Mouse (Mus musculus): ENCODE measurements around the gene Bfar. TPM values are rescaled to one million over a fixed set of nuclear protein-coding genes. Genes with fewer than 3 reads are reported as not detected.

Gene Bfar
- polyA plus RNA-seq, 1 experiment, result 5.7 TPM

DNA sequence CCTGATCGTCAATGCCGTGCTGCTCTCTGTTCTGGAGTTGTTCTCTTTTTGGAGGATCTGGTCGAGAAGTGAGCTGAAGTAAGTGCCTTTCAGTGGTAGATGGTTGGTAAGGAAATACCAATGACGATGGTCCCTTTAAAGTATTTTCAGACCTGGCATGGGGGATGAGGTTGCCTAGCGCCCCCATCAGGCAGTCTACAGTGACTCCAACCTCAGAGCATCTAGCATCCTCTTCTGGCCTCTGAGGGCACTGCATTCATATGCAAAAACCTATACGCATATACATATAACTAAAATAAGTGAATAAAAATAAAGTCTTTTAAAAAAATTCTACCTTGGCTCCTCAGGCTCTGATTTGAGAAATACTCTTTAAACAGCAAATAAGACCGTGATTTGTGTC lies 27.3 kb downstream of the Bfar start:
- no peak overlapping the region for H3K4me3 ChIP-seq (ENCODE audit: insufficient read depth, poor library complexity, severe bottlenecking)
- no peaks in the 10 kb centered on the region for H3K79me2 ChIP-seq (ENCODE audit: control insufficient read depth, insufficient read depth)
- no peaks in the 10 kb centered on the region for H3K27me3 ChIP-seq (ENCODE audit: control insufficient read depth, insufficient read depth, insufficient read length)
- H3ac ChIP-seq (ENCODE audit: control insufficient read depth, insufficient read length, low read depth), result no peak overlapping the region
- no peaks in the 10 kb centered on the region for H3K79me3 ChIP-seq (ENCODE audit: low read depth)
- peaks cover 34% of the 10 kb centered on the region for H3K36me3 ChIP-seq (ENCODE audit: control insufficient read depth, insufficient read depth)
- TF ChIP-seq FOSL1 (IDR thresholded peaks at IDR 0.05; ENCODE audit: insufficient read depth, low read length, poor library complexity, severe bottlenecking) (no peak), USF1 (IDR thresholded peaks at IDR 0.05; ENCODE audit: low read depth) (no peak), MYOG (IDR thresholded peaks at IDR 0.05; ENCODE audit: control insufficient read depth, extremely low read depth, insufficient read length) (no peak), CTCF (IDR thresholded peaks at IDR 0.05; ENCODE audit: control insufficient read depth, insufficient read depth, insufficient read length) (no peak), MAX (IDR thresholded peaks at IDR 0.05) (no peak), CEBPB (IDR thresholded peaks at IDR 0.05; ENCODE audit: low read depth) (no peak), MYOD1 (IDR thresholded peaks at IDR 0.05; ENCODE audit: control insufficient read depth, insufficient read length, low read depth) (no peak)

GRCm38 (mm10) chr16:13702184-13702583 lies 30.5 kb downstream of the Bfar start:
- Histone ChIP-seq H3ac (ENCODE audit: control insufficient read depth, insufficient read length, low read depth) (no peak overlapping the region), H3K36me3 (ENCODE audit: control insufficient read depth, insufficient read depth) (peaks cover 26% of the 10 kb centered on the region), H3K79me2 (ENCODE audit: control insufficient read depth, insufficient read depth) (no peaks in the 10 kb centered on the region), H3K4me3 (ENCODE audit: insufficient read depth, poor library complexity, severe bottlenecking) (no peak overlapping the region), H3K79me3 (ENCODE audit: low read depth) (no peaks in the 10 kb centered on the region), H3K27me3 (ENCODE audit: control insufficient read depth, insufficient read depth, insufficient read length) (no peaks in the 10 kb centered on the region)
- TF ChIP-seq USF1 (IDR thresholded peaks at IDR 0.05; ENCODE audit: low read depth) (no peak), CTCF (IDR thresholded peaks at IDR 0.05; ENCODE audit: control insufficient read depth, insufficient read depth, insufficient read length) (no peak)

DNA sequence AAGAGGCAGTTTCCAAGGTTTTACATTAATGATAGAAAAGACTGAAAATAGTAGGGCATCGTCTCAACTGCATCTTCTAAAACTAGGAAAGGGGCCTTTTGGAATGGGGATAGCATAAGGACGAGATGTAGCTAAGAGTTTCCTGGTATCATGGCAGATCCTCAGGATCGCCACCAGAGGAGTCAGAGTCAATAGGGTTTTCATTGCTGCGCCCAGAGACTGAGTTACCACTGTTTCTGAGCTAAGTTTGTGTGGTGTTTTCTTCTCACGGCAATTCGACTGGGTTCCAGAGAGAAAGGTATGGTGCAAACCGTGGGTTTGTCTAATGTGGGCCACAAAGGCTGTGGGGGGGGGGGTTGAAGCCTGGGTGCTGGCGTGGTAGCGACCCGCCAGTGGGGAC lies 33.0 kb downstream of the Bfar start:
- H3ac ChIP-seq (ENCODE audit: control insufficient read depth, insufficient read length, low read depth), result no peak overlapping the region
- H3K36me3 ChIP-seq (ENCODE audit: control insufficient read depth, insufficient read depth), result peaks cover 17% of the 10 kb centered on the region
- no peaks in the 10 kb centered on the region for H3K79me3 ChIP-seq (ENCODE audit: low read depth)
- no peak for TF ChIP-seq CEBPB (IDR thresholded peaks at IDR 0.05; ENCODE audit: low read depth)
- no peak for TF ChIP-seq FOSL1 (IDR thresholded peaks at IDR 0.05; ENCODE audit: insufficient read depth, low read length, poor library complexity, severe bottlenecking)
- TF ChIP-seq MAX (IDR thresholded peaks at IDR 0.05), result no peak
- no peak for TF ChIP-seq MYOD1 (IDR thresholded peaks at IDR 0.05; ENCODE audit: control insufficient read depth, insufficient read length, low read depth)
- no peak for TF ChIP-seq MYOG (IDR thresholded peaks at IDR 0.05; ENCODE audit: control insufficient read depth, extremely low read depth, insufficient read length)
- TF ChIP-seq CTCF (IDR thresholded peaks at IDR 0.05; ENCODE audit: control insufficient read depth, insufficient read depth, insufficient read length), result no peak
- no peak for TF ChIP-seq USF1 (IDR thresholded peaks at IDR 0.05; ENCODE audit: low read depth)
- no peaks in the 10 kb centered on the region for H3K27me3 ChIP-seq (ENCODE audit: control insufficient read depth, insufficient read depth, insufficient read length)
- H3K79me2 ChIP-seq (ENCODE audit: control insufficient read depth, insufficient read depth), result no peaks in the 10 kb centered on the region
- no peak overlapping the region for H3K4me3 ChIP-seq (ENCODE audit: insufficient read depth, poor library complexity, severe bottlenecking)

DNA sequence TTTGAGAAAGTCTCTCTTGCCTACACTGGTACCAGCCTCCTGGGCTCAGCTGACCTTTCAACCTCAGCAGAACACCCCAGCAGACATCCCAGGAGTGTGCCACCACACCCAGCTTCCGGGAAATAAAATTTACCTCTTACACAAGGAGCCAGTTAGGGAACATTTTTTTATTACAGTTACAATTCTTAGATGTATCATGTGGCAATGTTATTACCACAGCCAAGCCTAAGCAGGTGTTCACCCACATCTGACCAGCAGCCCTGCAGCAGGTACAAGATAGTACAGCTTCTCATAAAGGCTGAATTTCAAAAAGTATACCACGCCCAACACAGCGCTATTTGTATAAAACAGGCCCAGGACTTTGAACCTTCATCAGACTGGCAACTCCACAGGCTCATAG lies 43.3 kb downstream of the Bfar start:
- no peaks in the 10 kb centered on the region for H3K27me3 ChIP-seq (ENCODE audit: control insufficient read depth, insufficient read depth, insufficient read length)
- H3K4me3 ChIP-seq (ENCODE audit: insufficient read depth, poor library complexity, severe bottlenecking), result no peak overlapping the region
- TF ChIP-seq FOSL1 (IDR thresholded peaks at IDR 0.05; ENCODE audit: insufficient read depth, low read length, poor library complexity, severe bottlenecking) (no peak), MYOG (IDR thresholded peaks at IDR 0.05; ENCODE audit: control insufficient read depth, extremely low read depth, insufficient read length) (no peak), USF1 (IDR thresholded peaks at IDR 0.05; ENCODE audit: low read depth) (no peak), CTCF (IDR thresholded peaks at IDR 0.05; ENCODE audit: control insufficient read depth, insufficient read depth, insufficient read length) (no peak), MAX (IDR thresholded peaks at IDR 0.05) (no peak), MYOD1 (IDR thresholded peaks at IDR 0.05; ENCODE audit: control insufficient read depth, insufficient read length, low read depth) (no peak), CEBPB (IDR thresholded peaks at IDR 0.05; ENCODE audit: low read depth) (no peak)
- no peak overlapping the region for H3ac ChIP-seq (ENCODE audit: control insufficient read depth, insufficient read length, low read depth)
- H3K36me3 ChIP-seq (ENCODE audit: control insufficient read depth, insufficient read depth), result no peaks in the 10 kb centered on the region
- no peaks in the 10 kb centered on the region for H3K79me2 ChIP-seq (ENCODE audit: control insufficient read depth, insufficient read depth)
- H3K79me3 ChIP-seq (ENCODE audit: low read depth), result no peaks in the 10 kb centered on the region

GRCm38 (mm10) chr16:13716821-13717553 lies 45.3 kb downstream of the Bfar start:
- Histone ChIP-seq H3K79me2 (ENCODE audit: control insufficient read depth, insufficient read depth) (no peaks in the 10 kb centered on the region), H3K36me3 (ENCODE audit: control insufficient read depth, insufficient read depth) (no peaks in the 10 kb centered on the region), H3K79me3 (ENCODE audit: low read depth) (no peaks in the 10 kb centered on the region), H3K4me3 (ENCODE audit: insufficient read depth, poor library complexity, severe bottlenecking) (no peak overlapping the region), H3ac (ENCODE audit: control insufficient read depth, insufficient read length, low read depth) (no peak overlapping the region), H3K27me3 (ENCODE audit: control insufficient read depth, insufficient read depth, insufficient read length) (no peaks in the 10 kb centered on the region)
- TF ChIP-seq CEBPB (IDR thresholded peaks at IDR 0.05; ENCODE audit: low read depth) (no peak), MAX (IDR thresholded peaks at IDR 0.05) (no peak), CTCF (IDR thresholded peaks at IDR 0.05; ENCODE audit: control insufficient read depth, insufficient read depth, insufficient read length) (no peak), MYOG (IDR thresholded peaks at IDR 0.05; ENCODE audit: control insufficient read depth, extremely low read depth, insufficient read length) (no peak), MYOD1 (IDR thresholded peaks at IDR 0.05; ENCODE audit: control insufficient read depth, insufficient read length, low read depth) (no peak), USF1 (IDR thresholded peaks at IDR 0.05; ENCODE audit: low read depth) (no peak), FOSL1 (IDR thresholded peaks at IDR 0.05; ENCODE audit: insufficient read depth, low read length, poor library complexity, severe bottlenecking) (no peak)

GRCm38 (mm10) chr16:13722937-13723336 lies 51.3 kb downstream of the Bfar start:
- no peak for TF ChIP-seq USF1 (IDR thresholded peaks at IDR 0.05; ENCODE audit: low read depth)
- TF ChIP-seq MYOD1 (IDR thresholded peaks at IDR 0.05; ENCODE audit: control insufficient read depth, insufficient read length, low read depth), result no peak
- no peak for TF ChIP-seq MYOG (IDR thresholded peaks at IDR 0.05; ENCODE audit: control insufficient read depth, extremely low read depth, insufficient read length)
- no peak for TF ChIP-seq CTCF (IDR thresholded peaks at IDR 0.05; ENCODE audit: control insufficient read depth, insufficient read depth, insufficient read length)
- no peak for TF ChIP-seq CEBPB (IDR thresholded peaks at IDR 0.05; ENCODE audit: low read depth)
- no peak for TF ChIP-seq FOSL1 (IDR thresholded peaks at IDR 0.05; ENCODE audit: insufficient read depth, low read length, poor library complexity, severe bottlenecking)
- no peak for TF ChIP-seq MAX (IDR thresholded peaks at IDR 0.05)
- Histone ChIP-seq H3K79me2 (ENCODE audit: control insufficient read depth, insufficient read depth) (no peaks in the 10 kb centered on the region), H3K4me3 (ENCODE audit: insufficient read depth, poor library complexity, severe bottlenecking) (no peak overlapping the region), H3ac (ENCODE audit: control insufficient read depth, insufficient read length, low read depth) (no peak overlapping the region), H3K36me3 (ENCODE audit: control insufficient read depth, insufficient read depth) (no peaks in the 10 kb centered on the region), H3K27me3 (ENCODE audit: control insufficient read depth, insufficient read depth, insufficient read length) (no peaks in the 10 kb centered on the region), H3K79me3 (ENCODE audit: low read depth) (no peaks in the 10 kb centered on the region)

Measured in C2C12 (cell line).